Mouse (Mus musculus) testis, adult 2 months (tissue): Measurements from ENCODE around the gene Prss41.

Experiments
- CTCF ChIP-seq: fragments of 200-500 bp; IDR thresholded peaks from 2 replicates; pipeline ENCODE4 v1.5.1; 2012; ENCODE audit warnings: low read depth, mild to moderate bottlenecking, inconsistent platforms, low read length, moderate library complexity; ENCODE audit not compliant: control insufficient read depth, insufficient read depth, insufficient replicate concordance
- POLR2A ChIP-seq: fragments of 200-500 bp; IDR thresholded peaks from 2 replicates; pipeline ENCODE4 v1.6.1; 2012; ENCODE audit warnings: low read depth, mild to moderate bottlenecking, inconsistent platforms, low read length, moderate library complexity; ENCODE audit not compliant: control insufficient read depth

DNA sequence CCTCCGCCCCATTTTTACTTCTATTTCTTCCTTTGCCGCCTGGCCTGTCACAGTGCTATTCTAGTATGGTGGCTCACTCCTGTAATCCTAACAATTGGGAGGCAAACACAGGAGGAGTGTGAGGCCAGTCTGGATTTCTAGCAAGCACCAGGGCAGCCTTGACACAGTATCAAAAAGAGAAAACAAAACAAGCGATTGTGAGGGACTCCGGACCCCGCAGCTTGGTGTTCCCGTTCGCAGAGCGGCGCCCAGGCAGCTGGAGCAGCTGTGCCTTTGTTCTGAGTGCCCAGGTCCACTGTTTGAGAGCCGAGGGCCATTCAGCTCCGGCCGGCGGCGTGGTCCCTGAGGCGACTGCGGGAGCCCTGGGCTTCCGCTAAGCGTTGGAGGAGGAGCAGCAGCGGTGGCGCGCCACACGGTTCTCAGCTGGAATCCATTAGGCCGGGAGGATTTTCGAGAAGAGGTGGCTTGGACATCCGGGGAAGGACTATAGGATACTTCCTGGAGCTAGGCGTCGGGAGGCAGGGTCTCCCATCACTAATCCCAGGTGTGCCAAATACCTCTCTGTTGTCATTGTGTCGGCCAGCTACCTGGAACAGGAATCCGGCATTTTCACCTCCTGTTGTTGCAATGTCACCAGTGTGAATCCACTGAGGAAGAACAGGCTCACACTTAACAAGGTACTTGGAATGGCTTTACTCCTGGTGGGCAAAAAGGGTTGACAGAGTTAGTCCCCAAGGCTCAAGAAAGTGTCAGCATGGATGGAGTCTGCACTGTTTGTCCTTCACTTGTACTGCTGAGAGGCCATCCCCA lies 53.5 kb downstream of the Prss41 start, which contains the start of gene Srrm2:
- TF ChIP-seq CTCF (no peak), POLR2A (no peak)
